Mouse (Mus musculus) heart, embryonic 13.5 days (tissue): ENCODE results near the gene Pole. TPM values are rescaled to one million over a fixed set of nuclear protein-coding genes. Genes with fewer than 3 reads are reported as not detected.

Experiments
- ATAC-seq: fragments of 200-750 bp; cut with Nextera tagmentation; 2 replicates; pipeline ENCODE4 v1.8.0; 2017; ENCODE audit warnings: moderate TSS enrichment; ENCODE audit not compliant: insufficient number of reproducible peaks, low FRiP score, low TSS enrichment; ENCODE audit errors: extremely low read depth
- H3K27ac ChIP-seq: fragments of 300-500 bp; sonication (generic); replicated peaks from 2 replicates; pipeline ENCODE4 v1.5.1; 2015; ENCODE audit warnings: moderate library complexity, mild to moderate bottlenecking, inconsistent platforms
- H3K27me3 ChIP-seq: fragments of 300-500 bp; sonication (generic); replicated peaks from 2 replicates; pipeline ENCODE4 v1.6.1; 2015; ENCODE audit warnings: mild to moderate bottlenecking, inconsistent platforms
- H3K36me3 ChIP-seq: fragments of 300-500 bp; sonication (generic); 2 replicates; pipeline ENCODE4 v1.6.1; 2015; ENCODE audit warnings: mild to moderate bottlenecking, inconsistent platforms
- H3K4me1 ChIP-seq: fragments of 300-500 bp; sonication (generic); 2 replicates; pipeline ENCODE4 v1.6.1; 2015; ENCODE audit warnings: inconsistent platforms
- H3K4me2 ChIP-seq: fragments of 300-500 bp; sonication (generic); 2 replicates; pipeline ENCODE4 v1.6.1; 2015; ENCODE audit warnings: inconsistent platforms, mild to moderate bottlenecking, moderate library complexity
- H3K4me3 ChIP-seq: fragments of 300-500 bp; sonication (generic); 2 replicates; pipeline ENCODE4 v1.5.1; 2015; ENCODE audit warnings: moderate library complexity, mild to moderate bottlenecking, inconsistent platforms
- H3K9ac ChIP-seq: fragments of 300-500 bp; sonication (generic); 2 replicates; pipeline ENCODE4 v1.6.1; 2015; ENCODE audit warnings: inconsistent platforms, mild to moderate bottlenecking, moderate library complexity
- H3K9me3 ChIP-seq: fragments of 300-500 bp; sonication (generic); 2 replicates; pipeline ENCODE4 v1.6.1; 2016; ENCODE audit warnings: inconsistent platforms
- WGBS: fragments of 180-500 bp; shearing (Covaris S2); methylation state at CpG from one replicate; pipeline ENCODE4 v1.1.7; 2015; ENCODE audit warnings: mixed read lengths; 5-methylcytosine and 5-hydroxymethylcytosine counted together
- polyA plus RNA-seq: library from polyadenylated mRNA; unstranded; fragments of >200 nt; fragmentation: Nextera tagmentation; extraction: Ambion mirVana; gene quantifications from 2 replicates; pipeline ENCODE4 v1.2.1, GENCODE M21; 2015

The Pole gene
- polyA plus RNA-seq, 1 experiment from 2014 or later, result 17.7 TPM

- H3K9me3 ChIP-seq, result no peaks in the 10 kb centered on the region
- peak overlapping the region; percentile 99 for H3K4me2 ChIP-seq
- no peak for ATAC-seq
- H3K4me3 ChIP-seq, result peak overlapping the region; percentile 79
- 2% methylated on average over 15 of the region's 15 CpGs for WGBS
- peak overlapping the region; percentile 85 for H3K9ac ChIP-seq
- H3K36me3 ChIP-seq, result peaks cover 11% of the 10 kb centered on the region
- no peak overlapping the region for H3K27ac ChIP-seq
- H3K27me3 ChIP-seq, result 0 out of 2 replicates have a peak, but pooled peaks cover 2% of the 10 kb centered on the region
- peaks cover 26% of the 10 kb centered on the region for H3K4me1 ChIP-seq
Observed at GRCm38 (mm10) chr5:110285156-110285555, 950 bp upstream of the Pole start.

DNA sequence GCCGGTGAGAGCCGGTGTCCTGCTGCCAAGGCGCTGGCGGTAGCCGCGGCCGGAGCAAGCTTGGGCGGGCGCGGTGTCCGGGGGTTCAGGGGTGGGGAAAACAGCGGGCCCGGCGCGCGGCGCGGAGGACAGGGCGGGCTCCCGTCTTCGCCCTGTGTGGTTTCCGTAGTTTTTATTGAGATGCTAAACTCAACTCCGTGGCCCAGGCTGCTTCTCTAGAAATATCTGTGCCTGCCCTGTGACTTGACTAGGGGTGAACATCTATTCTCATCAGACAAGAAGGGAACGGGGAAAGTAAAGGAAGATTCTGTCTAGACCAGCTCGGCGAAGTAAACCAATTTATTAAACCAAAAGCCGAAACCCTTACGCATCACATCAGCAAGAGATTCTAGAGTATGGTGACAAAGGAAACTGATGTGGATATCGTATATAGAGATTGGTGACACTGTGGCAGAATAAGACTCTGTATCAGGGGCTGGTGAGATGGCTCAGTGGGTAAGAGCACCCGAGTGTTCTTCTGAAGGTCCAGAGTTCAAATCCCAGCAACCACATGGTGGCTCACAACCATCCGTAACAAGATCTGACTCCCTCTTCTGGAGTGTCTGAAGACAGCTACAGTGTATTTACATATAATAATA, 459 bp downstream of the Pole start:
- peak; percentile 40; the same call in 1 of the 2 replicates for ATAC-seq
- Histone ChIP-seq H3K4me3 (peak overlapping the region; percentile 79), H3K27ac (peak overlapping the region; percentile 55; the same call in 1 of the 2 replicates), H3K9ac (peak overlapping the region; percentile 89), H3K9me3 (no peaks in the 10 kb centered on the region), H3K36me3 (peaks cover 25% of the 10 kb centered on the region), H3K27me3 (0 out of 2 replicates have a peak, but pooled peaks cover 2% of the 10 kb centered on the region), H3K4me2 (peak overlapping the region; percentile 99), H3K4me1 (peaks cover 26% of the 10 kb centered on the region)
- 3% methylated on average over 31 of the region's 31 CpGs for WGBS

DNA sequence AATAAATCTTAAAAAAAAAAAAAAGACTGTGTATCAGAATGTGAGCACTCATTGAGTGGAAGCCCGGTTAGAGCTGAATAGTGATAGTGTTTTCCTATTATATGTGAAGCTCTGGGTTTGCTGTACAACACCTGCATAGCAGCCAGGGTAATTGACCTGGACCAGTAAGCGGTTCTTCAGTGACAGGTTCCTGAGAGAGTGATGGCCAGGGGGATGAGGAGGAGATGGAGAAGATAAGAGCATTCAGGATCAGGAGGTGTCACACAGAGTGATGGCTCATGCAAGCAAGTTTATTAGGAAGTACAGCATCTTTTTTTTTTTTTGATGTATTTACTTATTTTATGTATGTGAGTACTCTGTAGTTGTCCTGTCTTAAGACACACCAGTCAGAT, 974 bp downstream of the Pole start:
- H3K4me3 ChIP-seq, result peak overlapping the region; percentile 79
- H3K9me3 ChIP-seq, result no peaks in the 10 kb centered on the region
- ATAC-seq, result no peak
- H3K27me3 ChIP-seq, result 0 out of 2 replicates have a peak, but pooled peaks cover 2% of the 10 kb centered on the region
- peak overlapping the region; percentile 89; the same call in 1 of the 2 replicates for H3K9ac ChIP-seq
- peaks cover 30% of the 10 kb centered on the region for H3K36me3 ChIP-seq
- H3K4me2 ChIP-seq, result peak overlapping the region; percentile 99
- WGBS, result 66% methylated on average over 2 of the region's 2 CpGs
- H3K4me1 ChIP-seq, result peaks cover 26% of the 10 kb centered on the region
- no peak overlapping the region for H3K27ac ChIP-seq

GRCm38 (mm10) chr5:110291649-110292048, 5.5 kb downstream of the Pole start:
- H3K36me3 ChIP-seq, result peaks cover 72% of the 10 kb centered on the region
- WGBS, result 91% methylated on average over 1 of the region's 1 CpGs
- no peak overlapping the region for H3K27ac ChIP-seq

GRCm38 (mm10) chr5:110296637-110297036, 10.5 kb downstream of the Pole start:
- H3K27me3 ChIP-seq, result no peaks in the 10 kb centered on the region
- no peak for ATAC-seq
- 85% methylated on average over 1 of the region's 1 CpGs for WGBS
- no peak overlapping the region for H3K4me3 ChIP-seq
- H3K4me2 ChIP-seq, result no peak overlapping the region
- no peak overlapping the region for H3K27ac ChIP-seq
- peaks cover 94% of the 10 kb centered on the region for H3K36me3 ChIP-seq
- no peaks in the 10 kb centered on the region for H3K4me1 ChIP-seq
- H3K9me3 ChIP-seq, result no peaks in the 10 kb centered on the region
- no peak overlapping the region for H3K9ac ChIP-seq

More at GRCm38 (mm10) chr5:110291649-110292048, 5.5 kb downstream of the Pole start:
- H3K9ac ChIP-seq, result no peak overlapping the region
- ATAC-seq, result no peak
- H3K27me3 ChIP-seq, result no peaks in the 10 kb centered on the region
- no peaks in the 10 kb centered on the region for H3K9me3 ChIP-seq
- H3K4me2 ChIP-seq, result no peak overlapping the region
- no peak overlapping the region for H3K4me3 ChIP-seq
- peaks cover 11% of the 10 kb centered on the region for H3K4me1 ChIP-seq

DNA sequence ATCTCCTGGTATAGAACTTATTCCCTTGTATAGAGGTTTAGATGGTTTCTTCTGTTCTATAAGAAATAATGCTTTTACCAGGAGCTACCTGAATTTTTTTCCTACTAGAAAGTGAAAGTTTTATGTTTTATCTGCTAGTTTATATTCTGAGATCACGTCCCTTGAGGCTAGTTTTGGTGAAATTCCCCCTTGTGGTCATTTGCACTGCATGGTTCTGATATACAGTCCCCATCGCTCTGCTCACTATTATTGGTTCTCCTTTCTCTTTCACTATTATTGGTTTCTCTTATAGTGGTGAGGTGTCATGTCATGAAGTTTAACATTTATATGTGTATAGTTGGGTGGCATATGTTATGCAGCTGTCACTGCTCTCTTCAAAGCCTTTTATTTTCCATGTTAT, 14.5 kb downstream of the Pole start:
- ATAC-seq, result no peak
- no peak overlapping the region for H3K27ac ChIP-seq
- WGBS, result 85% methylated on average over 2 of the region's 2 CpGs
- no peak overlapping the region for H3K9ac ChIP-seq
- H3K27me3 ChIP-seq, result no peaks in the 10 kb centered on the region
- no peaks in the 10 kb centered on the region for H3K4me1 ChIP-seq
- peaks cover 98% of the 10 kb centered on the region for H3K36me3 ChIP-seq
- no peak overlapping the region for H3K4me3 ChIP-seq
- H3K9me3 ChIP-seq, result no peaks in the 10 kb centered on the region
- no peak overlapping the region for H3K4me2 ChIP-seq

DNA sequence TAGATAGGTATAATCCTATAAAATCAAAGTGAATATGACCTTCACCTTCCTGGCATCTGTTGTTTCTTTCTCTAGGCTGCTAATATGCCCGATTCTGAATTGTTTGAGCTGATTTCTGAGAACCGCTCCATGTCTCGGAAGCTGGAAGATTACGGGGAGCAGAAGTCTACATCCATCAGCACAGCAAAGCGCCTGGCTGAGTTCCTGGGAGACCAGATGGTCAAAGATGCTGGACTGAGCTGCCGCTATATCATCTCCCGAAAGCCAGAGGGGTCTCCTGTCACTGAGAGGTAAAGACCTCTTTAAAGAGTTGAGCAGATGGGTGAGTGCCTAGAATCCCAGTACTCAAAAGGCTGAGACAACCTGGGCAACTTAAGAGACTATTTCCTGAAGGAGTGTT, 22.8 kb downstream of the Pole start:
- no peaks in the 10 kb centered on the region for H3K27me3 ChIP-seq
- H3K27ac ChIP-seq, result no peak overlapping the region
- no peak overlapping the region for H3K9ac ChIP-seq
- no peaks in the 10 kb centered on the region for H3K9me3 ChIP-seq
- peaks cover 96% of the 10 kb centered on the region for H3K36me3 ChIP-seq
- ATAC-seq, result no peak
- H3K4me1 ChIP-seq, result no peaks in the 10 kb centered on the region
- 93% methylated on average over 7 of the region's 7 CpGs for WGBS
- H3K4me3 ChIP-seq, result no peak overlapping the region
- no peak overlapping the region for H3K4me2 ChIP-seq

DNA sequence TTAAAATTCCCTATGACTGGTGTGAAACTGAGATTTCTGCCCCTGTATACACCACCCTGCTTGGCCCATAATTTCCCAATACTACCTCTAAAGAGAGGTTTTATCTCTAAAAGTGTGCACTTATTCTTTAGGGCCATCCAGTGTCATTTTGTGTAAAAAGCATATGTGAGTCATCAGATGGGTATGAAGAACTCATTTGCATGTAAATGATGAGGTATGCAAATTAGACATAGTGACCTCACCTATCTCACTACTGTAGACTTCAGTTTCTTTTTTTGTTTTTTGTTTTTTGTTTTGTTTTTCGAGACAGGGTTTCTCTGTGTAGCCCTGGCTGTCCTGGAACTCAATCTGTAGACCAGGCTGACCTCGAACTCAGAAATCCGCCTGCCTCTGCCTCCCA, 27.0 kb downstream of the Pole start:
- 92% methylated on average over 3 of the region's 3 CpGs for WGBS

GRCm38 (mm10) chr5:110330508-110330907, 44.4 kb downstream of the Pole start:
- peaks cover 93% of the 10 kb centered on the region for H3K36me3 ChIP-seq

More for the DNA sequence above, 27.0 kb downstream of the Pole start:
- Histone ChIP-seq H3K9ac (no peak overlapping the region), H3K4me3 (no peak overlapping the region), H3K27ac (no peak overlapping the region), H3K27me3 (no peaks in the 10 kb centered on the region), H3K4me1 (no peaks in the 10 kb centered on the region), H3K4me2 (no peak overlapping the region), H3K36me3 (peaks cover 91% of the 10 kb centered on the region), H3K9me3 (no peaks in the 10 kb centered on the region)
- no peak for ATAC-seq

GRCm38 (mm10) chr5:110338792-110339191, 52.7 kb downstream of the Pole start:
- WGBS, result 70% methylated on average over 2 of the region's 2 CpGs
- Histone ChIP-seq H3K4me2 (no peak overlapping the region), H3K9me3 (no peaks in the 10 kb centered on the region), H3K4me1 (peaks cover 18% of the 10 kb centered on the region), H3K27me3 (peaks cover 37% of the 10 kb centered on the region), H3K4me3 (no peak overlapping the region), H3K27ac (no peak overlapping the region), H3K9ac (no peak overlapping the region), H3K36me3 (peaks cover 51% of the 10 kb centered on the region)
- ATAC-seq, result no peak

More at GRCm38 (mm10) chr5:110330508-110330907, 44.4 kb downstream of the Pole start:
- Histone ChIP-seq H3K4me1 (no peaks in the 10 kb centered on the region), H3K9me3 (no peaks in the 10 kb centered on the region), H3K27me3 (no peaks in the 10 kb centered on the region), H3K4me3 (no peak overlapping the region), H3K27ac (no peak overlapping the region), H3K4me2 (no peak overlapping the region), H3K9ac (no peak overlapping the region)
- WGBS, result 77% methylated on average over 3 of the region's 3 CpGs
- ATAC-seq, result no peak

DNA sequence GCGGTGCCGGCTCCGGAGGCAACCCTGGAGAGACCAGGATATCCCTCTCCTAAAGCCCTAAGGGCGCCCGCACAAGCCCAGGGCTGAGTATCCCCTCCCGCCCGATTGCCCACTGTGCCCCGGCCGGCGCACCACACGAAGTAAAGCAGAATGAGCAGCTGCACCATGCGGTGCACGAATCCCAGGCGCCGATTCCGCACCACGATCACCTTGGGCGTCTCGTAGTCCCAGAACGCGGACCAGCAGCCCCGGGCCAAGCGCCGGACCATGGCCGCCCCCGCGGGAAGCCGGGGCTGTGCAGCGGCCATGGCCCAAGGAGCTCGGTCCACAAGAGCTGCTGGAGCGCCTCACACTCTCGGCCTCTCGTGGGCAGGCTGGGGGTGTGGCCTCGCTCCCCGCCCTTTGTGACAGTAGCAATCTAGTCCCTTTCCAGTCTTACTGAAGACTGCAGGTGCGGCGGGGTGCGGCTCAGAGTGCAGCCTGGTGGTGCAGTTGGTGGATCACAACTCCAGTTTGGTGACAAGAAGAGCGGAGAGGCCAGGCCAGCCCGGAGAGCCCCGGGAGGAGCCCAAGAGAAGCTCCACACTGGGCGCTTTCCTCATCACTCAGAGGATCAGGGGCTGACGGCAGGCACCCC, 56.7 kb downstream of the Pole start, which contains the start of gene P2rx2:
Gene P2rx2, minus strand, starts transcription at position 565 of the 637 bp plus-strand sequence.
- Histone ChIP-seq H3K27me3 (peaks cover 64% of the 10 kb centered on the region), H3K9me3 (no peaks in the 10 kb centered on the region), H3K4me3 (peak within 1 kb of the TSS; percentile 59), H3K4me1 (peaks cover 18% of the 10 kb centered on the region), H3K27ac (no peak within 1 kb of the TSS), H3K4me2 (peak within 1 kb of the TSS; percentile 96), H3K36me3 (peaks cover 12% of the 10 kb centered on the region), H3K9ac (peak within 1 kb of the TSS; percentile 76)
- WGBS, result 2% methylated on average over 43 of the region's 43 CpGs
- ATAC-seq, result no peak
